Mouse (Mus musculus) liver, adult (tissue): ENCODE data around the gene Pdap1.

Experiments used
- GATA4 ChIP-seq: IDR thresholded peaks from 2 replicates; pipeline ENCODE4 v1.6.1; 2014; ENCODE audit warnings: mild to moderate bottlenecking, low read length; ENCODE audit not compliant: insufficient replicate concordance

Gene Pdap1

DNA sequence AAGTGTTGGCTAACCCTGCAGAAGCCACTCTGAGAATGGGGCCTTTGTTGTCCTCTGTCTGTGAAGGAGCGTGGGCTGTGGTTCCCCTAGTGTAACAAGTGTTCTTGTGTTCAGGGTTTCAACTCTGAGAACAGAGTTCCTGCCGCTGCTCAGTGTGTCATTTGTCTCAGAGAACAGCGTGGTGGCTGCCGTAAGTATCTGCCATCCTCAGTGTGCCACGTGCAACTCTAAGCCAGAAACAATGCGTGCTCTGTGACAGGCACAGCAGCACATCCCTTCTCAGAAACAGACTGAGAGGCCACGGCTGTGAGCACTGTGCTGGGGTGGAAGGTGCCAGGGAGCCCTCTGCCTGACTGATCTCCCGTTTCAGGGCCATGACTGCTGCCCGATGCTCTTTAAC is 35.7 kb downstream of the Pdap1 start:
- TF ChIP-seq GATA4: no peak

DNA sequence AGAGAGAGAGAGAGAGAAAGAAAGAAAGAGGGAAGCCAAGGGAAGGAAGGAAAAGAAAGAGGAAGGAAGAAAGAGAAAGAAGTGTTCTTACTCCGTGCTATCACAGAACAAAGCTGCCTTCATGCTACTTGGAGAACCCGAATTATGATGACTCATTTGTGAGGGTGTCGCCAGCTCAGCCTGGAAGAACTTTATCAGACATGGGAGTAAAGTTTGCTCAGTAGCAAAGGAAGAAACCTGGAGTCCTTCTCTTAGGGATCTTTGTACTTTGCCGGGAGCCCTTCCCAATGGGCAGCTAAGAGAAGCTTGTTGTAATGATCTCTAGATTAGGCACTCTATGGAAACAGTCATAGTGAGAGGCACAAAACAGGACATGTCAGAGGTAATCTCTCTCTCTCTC is 37.3 kb downstream of the Pdap1 start:
- no peak for TF ChIP-seq GATA4

DNA sequence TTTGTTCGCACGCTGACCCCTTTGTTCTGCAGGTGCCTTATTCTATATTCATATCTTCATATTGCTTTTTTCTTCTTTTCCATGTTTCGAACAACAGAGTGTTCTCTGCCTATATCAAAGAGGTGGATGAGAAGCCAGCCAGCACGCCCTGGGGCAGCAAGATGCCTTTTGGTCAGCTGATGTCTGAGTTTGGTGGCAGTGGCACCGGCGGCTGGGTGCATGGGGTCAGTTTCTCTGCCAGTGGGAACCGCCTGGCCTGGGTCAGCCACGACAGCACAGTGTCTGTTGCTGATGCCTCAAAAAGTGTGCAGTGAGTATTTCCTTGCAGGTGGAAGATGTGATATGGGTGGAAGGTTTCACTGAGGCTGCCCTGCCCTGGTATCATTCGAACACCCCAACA is 39.1 kb downstream of the Pdap1 start:
- TF ChIP-seq GATA4: no peak

GRCm38 (mm10) chr5:145098340-145098821 is 41.7 kb downstream of the Pdap1 start:
- TF ChIP-seq GATA4: no peak

DNA sequence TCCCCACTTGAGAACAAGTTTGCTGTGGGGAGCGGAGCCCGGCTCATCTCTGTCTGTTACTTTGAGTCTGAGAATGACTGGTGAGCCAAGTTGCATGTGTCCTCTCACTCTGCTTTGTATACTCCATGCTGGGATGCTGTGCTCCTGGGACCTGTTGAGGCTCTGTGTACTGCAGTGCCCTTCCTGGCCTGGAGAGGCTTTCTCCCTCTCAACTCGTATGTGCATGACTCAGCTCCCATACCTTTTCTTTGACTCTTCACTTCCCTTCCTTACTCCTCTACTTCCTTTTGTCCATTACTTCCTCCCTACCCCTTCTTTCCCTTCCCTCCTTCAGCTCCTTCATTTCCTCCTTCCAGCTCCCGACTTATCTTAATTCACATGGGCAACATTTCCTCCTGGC is 43.8 kb downstream of the Pdap1 start:
- TF ChIP-seq GATA4: no peak

DNA sequence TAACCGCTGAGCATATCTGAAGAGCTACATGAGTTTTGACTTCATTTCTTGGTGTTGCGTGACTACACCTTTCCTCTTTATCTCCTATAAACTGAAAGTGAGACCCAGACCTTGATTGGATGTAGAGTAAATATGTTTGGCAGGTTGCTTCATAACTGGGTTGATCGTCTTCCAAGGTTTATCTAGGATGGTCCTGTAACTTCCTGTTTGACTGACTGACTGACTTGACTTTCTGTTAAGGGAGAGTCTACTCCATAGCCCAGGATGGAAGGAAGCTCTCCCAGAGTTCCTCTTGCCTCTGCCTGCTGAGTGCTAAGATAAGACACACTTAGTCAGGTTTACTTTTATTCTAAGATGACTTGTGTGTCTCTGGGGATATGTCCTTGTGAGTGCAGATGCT is 50.2 kb downstream of the Pdap1 start:
- TF ChIP-seq GATA4: no peak

DNA sequence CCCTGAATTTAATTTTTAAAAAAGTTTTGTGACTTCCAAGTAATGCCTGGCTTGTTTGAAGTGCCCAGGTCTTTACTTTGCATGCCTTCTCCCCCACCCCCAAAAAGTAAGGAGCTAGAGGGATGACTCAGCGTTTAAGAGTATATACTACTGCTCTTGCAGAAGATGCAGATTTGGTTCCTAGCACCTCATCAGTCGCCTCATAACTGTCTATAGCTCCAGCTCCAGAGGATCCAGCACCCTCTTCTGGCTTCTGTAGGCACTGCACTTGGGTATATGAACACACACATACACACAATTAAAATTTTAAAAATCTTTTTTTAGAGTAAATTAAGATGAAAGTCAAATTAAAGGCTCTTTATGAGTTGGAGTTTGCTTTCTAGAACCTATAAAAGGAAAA is 51.9 kb downstream of the Pdap1 start:
- TF ChIP-seq GATA4: no peak

DNA sequence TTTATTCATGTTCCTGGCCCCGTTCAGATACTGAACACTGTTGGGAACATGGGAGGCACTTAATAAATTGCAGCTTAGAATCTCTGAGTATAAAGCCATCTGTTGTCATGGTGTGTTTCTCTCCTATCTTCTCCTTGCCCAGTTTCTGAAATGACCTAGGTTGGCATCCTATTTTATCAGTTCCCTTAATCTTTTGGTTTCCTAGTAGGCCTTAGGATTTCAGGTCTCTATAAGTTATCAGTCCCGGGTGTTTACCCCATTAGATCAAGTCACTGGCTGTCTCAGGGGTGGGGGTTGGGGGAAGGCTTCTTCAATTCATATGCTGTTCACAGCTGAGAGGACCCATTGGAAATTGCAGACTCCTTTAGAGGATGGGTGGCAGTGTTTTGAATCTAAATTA is 55.2 kb downstream of the Pdap1 start:
- TF ChIP-seq GATA4: no peak

DNA sequence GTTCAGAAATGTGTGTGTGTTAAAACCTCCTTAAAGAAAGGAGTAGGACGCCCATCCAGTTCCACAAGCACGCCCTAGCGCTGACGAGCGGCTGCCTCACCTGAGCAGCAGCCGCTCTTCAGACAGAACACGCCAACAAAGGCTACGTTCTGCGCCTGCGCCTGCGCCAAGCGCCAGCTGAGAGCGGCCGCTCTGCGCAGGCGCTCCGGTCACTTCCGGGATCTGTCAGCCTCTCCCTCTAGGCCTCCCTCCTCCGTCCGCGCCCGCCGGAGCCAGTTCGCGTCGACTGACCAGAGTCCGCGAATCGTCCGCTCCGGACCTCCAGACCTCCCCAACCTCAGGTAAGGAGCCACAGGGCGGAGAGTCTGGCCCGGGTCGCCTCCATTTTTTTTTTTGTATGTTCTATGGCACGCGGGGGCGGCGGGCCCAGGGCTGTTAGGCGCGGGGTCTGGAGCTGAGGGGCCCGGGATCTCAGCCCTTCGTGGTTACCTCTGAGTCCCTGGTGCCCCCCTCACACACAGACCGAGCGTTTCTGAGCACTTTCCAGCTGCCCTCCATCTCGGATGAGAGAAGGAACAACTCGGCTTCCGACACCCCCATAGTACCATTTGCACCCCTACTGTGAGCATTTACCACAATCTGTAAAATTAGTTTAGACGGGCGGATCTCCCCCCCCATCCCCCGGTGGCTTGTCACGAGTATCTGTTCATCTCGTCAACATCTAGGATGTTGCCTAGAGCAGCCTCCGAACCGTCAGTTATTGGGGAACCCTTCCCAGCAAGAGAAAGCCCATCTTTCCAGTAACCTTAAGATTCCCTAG is 56.2 kb downstream of the Pdap1 start, which contains the start of the genes Arpc1a and Kpna7:
Arpc1a (plus strand) TSS at position 199 of the 820 bp plus-strand sequence.
Kpna7 (minus strand) TSS at position 399 of the 820 bp plus-strand sequence.
- TF ChIP-seq GATA4: no peak

- TF ChIP-seq GATA4: no peak
These were observed 58.0 kb downstream of the Pdap1 start for GRCm38 (mm10) chr5:145081866-145082613.
